Mouse (Mus musculus): Measurements from ENCODE around the gene Tnk2. TPM values are rescaled to one million over a fixed set of nuclear protein-coding genes. Genes with fewer than 3 reads are reported as not detected.
"Not testable (repeated sequence)": the region's sequence is repeated elsewhere in the genome, so short reads cannot be mapped to it uniquely, and the experiment has no call there.

Tnk2 gene
- total and polyA plus RNA-seq, 2 experiments from 2014 or later: 16.5 to 81.7 TPM

- no peak overlapping the region for H3K4me2 ChIP-seq (ENCODE audit: low read depth, low read length, poor library complexity, severe bottlenecking)
- no peak overlapping the region for H3K27ac ChIP-seq (ENCODE audit: low read depth, low read length)
- DNase-seq (ENCODE audit: low spot score): peak; percentile 93
- no peak overlapping the region for H3K4me3 ChIP-seq (ENCODE audit: low read depth, low read length)
- H3K4me1 ChIP-seq (ENCODE audit: insufficient read depth, low read length): no peaks in the 10 kb centered on the region
- H3K9ac ChIP-seq (replicated peaks; ENCODE audit: low read length, poor library complexity, severe bottlenecking): no peak overlapping the region
- H3K9me3 ChIP-seq (ENCODE audit: low read length): no peaks in the 10 kb centered on the region
- peak; percentile 91 for TF ChIP-seq CTCF (IDR thresholded peaks at IDR 0.05)
- peak; percentile 61; the same call in 1 of the 2 replicates for ATAC-seq (ENCODE audit: low FRiP score)
- H3K27me3 ChIP-seq (ENCODE audit: insufficient read depth, low read length): no peaks in the 10 kb centered on the region
- H3K36me3 ChIP-seq (ENCODE audit: insufficient read depth, low read length): no peaks in the 10 kb centered on the region
- WGBS: 7% methylated on average over 8 of the region's 8 CpGs
Observed at GRCm38 (mm10) chr16:32638476-32638875, 5.2 kb upstream of the Tnk2 start.

DNA sequence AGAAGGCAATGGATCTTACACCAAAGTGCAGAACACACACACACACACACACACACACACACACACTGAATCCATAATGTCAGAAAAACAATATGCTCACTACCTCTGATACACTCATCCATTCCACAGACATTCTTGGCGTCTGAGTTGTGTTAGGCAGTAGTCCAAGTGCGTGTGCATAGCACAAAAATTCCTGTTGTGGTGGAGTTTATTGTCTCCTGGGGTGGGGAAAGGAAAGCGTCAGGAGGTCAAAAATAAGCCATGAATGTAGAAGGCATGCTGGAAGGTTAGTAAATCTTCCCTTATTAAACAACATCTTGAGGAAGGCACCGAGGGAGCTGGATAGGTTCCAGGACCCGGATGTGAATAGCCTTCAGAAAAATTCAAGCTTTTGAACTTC is 3.6 kb upstream of the Tnk2 start:
- no peak overlapping the region for H3K27ac ChIP-seq (ENCODE audit: low read depth, low read length)
- H3K4me3 ChIP-seq (ENCODE audit: low read depth, low read length): no peak overlapping the region
- H3K36me3 ChIP-seq (ENCODE audit: insufficient read depth, low read length): no peaks in the 10 kb centered on the region
- no peak overlapping the region for H3K9ac ChIP-seq (replicated peaks; ENCODE audit: low read length, poor library complexity, severe bottlenecking)
- no peaks in the 10 kb centered on the region for H3K4me1 ChIP-seq (ENCODE audit: insufficient read depth, low read length)
- no peaks in the 10 kb centered on the region for H3K9me3 ChIP-seq (ENCODE audit: low read length)
- DNase-seq (ENCODE audit: low spot score) (no peak), ATAC-seq (ENCODE audit: low FRiP score) (no peak)
- no peak overlapping the region for H3K4me2 ChIP-seq (ENCODE audit: low read depth, low read length, poor library complexity, severe bottlenecking)
- TF ChIP-seq CTCF (IDR thresholded peaks at IDR 0.05): no peak
- H3K27me3 ChIP-seq (ENCODE audit: insufficient read depth, low read length): no peaks in the 10 kb centered on the region
- 67% methylated on average over 5 of the region's 5 CpGs for WGBS

DNA sequence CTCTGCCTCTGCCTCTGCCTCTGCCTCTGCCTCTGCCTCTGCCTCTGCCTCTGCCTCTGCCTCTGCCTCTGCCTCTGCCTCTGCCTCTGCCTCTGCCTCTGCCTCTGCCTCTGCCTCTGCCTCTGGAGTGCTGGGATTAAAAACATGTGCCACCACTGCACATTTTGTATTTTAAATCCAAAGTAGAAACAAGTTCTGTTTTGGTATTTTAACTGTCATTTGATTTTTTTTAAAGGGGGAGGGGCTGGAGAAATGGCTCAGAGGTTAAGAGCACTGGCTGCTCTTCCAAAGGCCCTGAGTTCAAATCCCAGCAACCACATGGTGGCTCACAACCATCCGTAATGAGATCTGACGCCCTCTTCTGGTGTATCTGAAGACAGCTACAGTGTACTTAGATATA is 3.0 kb upstream of the Tnk2 start:
- not testable (repeated sequence) for H3K4me2 ChIP-seq (ENCODE audit: low read depth, low read length, poor library complexity, severe bottlenecking); H3K4me1 ChIP-seq (ENCODE audit: insufficient read depth, low read length); H3K27ac ChIP-seq (ENCODE audit: low read depth, low read length); H3K27me3 ChIP-seq (ENCODE audit: insufficient read depth, low read length); H3K9ac ChIP-seq (replicated peaks; ENCODE audit: low read length, poor library complexity, severe bottlenecking); H3K4me3 ChIP-seq (ENCODE audit: low read depth, low read length); DNase-seq (ENCODE audit: low spot score); H3K9me3 ChIP-seq (ENCODE audit: low read length); ATAC-seq (ENCODE audit: low FRiP score); H3K36me3 ChIP-seq (ENCODE audit: insufficient read depth, low read length)
- 80% methylated on average over 2 of the region's 2 CpGs for WGBS

- peak overlapping the region; percentile 19; the same call in 1 of the 2 replicates for H3K4me2 ChIP-seq (ENCODE audit: low read depth, low read length, poor library complexity, severe bottlenecking)
- H3K36me3 ChIP-seq (ENCODE audit: insufficient read depth, low read length): no peaks in the 10 kb centered on the region
- peaks cover 9% of the 10 kb centered on the region; the same call in 1 of the 2 replicates for H3K4me1 ChIP-seq (ENCODE audit: insufficient read depth, low read length)
- no peak overlapping the region for H3K4me3 ChIP-seq (ENCODE audit: low read depth, low read length)
- ATAC-seq (ENCODE audit: low FRiP score): no peak
- 0 out of 2 replicates have a peak overlapping the region, but pooled peaks have one; percentile 26 for H3K27ac ChIP-seq (ENCODE audit: low read depth, low read length)
- TF ChIP-seq CTCF (IDR thresholded peaks at IDR 0.05): no peak
- no peak overlapping the region for H3K9ac ChIP-seq (replicated peaks; ENCODE audit: low read length, poor library complexity, severe bottlenecking)
- DNase-seq (ENCODE audit: low spot score): no peak
- H3K9me3 ChIP-seq (ENCODE audit: low read length): no peaks in the 10 kb centered on the region
- no peaks in the 10 kb centered on the region for H3K27me3 ChIP-seq (ENCODE audit: insufficient read depth, low read length)
- 63% methylated on average over 19 of the region's 20 CpGs for WGBS
Observed at GRCm38 (mm10) chr16:32641440-32642219, 2.0 kb upstream of the Tnk2 start.

GRCm38 (mm10) chr16:32642280-32642679 is 1.4 kb upstream of the Tnk2 start:
- no peaks in the 10 kb centered on the region for H3K27me3 ChIP-seq (ENCODE audit: insufficient read depth, low read length)
- no peak for TF ChIP-seq CTCF (IDR thresholded peaks at IDR 0.05)
- peaks cover 9% of the 10 kb centered on the region; the same call in 1 of the 2 replicates for H3K4me1 ChIP-seq (ENCODE audit: insufficient read depth, low read length)
- H3K27ac ChIP-seq (ENCODE audit: low read depth, low read length): 0 out of 2 replicates have a peak overlapping the region, but pooled peaks have one; percentile 26
- no peaks in the 10 kb centered on the region for H3K36me3 ChIP-seq (ENCODE audit: insufficient read depth, low read length)
- whole genome bisulfite sequencing: 37% methylated on average over 13 of the region's 13 CpGs
- ATAC-seq (ENCODE audit: low FRiP score) (no peak), DNase-seq (ENCODE audit: low spot score) (no peak)
- H3K4me3 ChIP-seq (ENCODE audit: low read depth, low read length): no peak overlapping the region
- no peaks in the 10 kb centered on the region for H3K9me3 ChIP-seq (ENCODE audit: low read length)
- H3K9ac ChIP-seq (replicated peaks; ENCODE audit: low read length, poor library complexity, severe bottlenecking): no peak overlapping the region
- H3K4me2 ChIP-seq (ENCODE audit: low read depth, low read length, poor library complexity, severe bottlenecking): peak overlapping the region; percentile 19

DNA sequence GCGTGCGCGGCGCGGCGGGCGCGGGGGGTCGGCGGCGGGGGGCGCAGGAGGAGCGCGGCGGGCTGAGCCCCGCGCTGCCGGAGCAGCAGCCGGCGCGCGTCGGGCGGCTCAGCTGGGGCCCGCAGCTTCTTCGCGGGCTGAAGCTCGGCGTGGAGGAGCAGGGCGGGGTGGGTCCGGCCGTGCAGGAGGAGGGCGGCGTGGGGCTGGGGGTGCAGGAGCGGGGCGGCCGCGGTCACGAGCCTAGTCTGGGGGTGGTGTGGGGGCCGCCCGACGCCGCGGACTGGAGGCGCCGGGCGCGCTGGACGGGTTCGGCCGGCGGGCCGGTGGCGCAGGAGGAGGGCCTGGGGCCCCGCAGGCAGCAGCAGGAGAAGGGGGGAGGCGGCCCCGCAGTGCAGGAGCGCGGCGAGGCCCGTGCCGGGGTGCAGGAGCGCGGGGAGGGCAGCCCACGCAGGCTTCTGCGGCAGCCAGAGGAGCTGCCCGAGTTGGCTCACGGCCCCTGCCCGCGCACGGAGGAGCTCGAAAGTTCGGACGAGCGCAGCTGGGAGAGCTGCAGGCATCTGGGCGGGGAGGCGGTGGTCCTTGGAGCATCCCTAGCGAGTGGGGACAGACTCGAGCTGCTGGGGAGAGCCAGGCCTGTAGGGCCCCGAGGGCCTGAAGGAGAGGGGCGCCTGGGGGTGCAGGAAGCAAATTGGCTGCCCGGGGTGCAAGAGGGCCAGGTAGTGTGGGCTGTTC is 561 bp downstream of the Tnk2 start:
- peak overlapping the region; percentile 79 for H3K27ac ChIP-seq (ENCODE audit: low read depth, low read length)
- WGBS: under 1% methylated on average over 53 of the region's 82 CpGs
- H3K4me3 ChIP-seq (ENCODE audit: low read depth, low read length): peak overlapping the region; percentile 64
- H3K4me2 ChIP-seq (ENCODE audit: low read depth, low read length, poor library complexity, severe bottlenecking): peak overlapping the region; percentile 81
- H3K9ac ChIP-seq (replicated peaks; ENCODE audit: low read length, poor library complexity, severe bottlenecking): peak overlapping the region; percentile 90
- no peak for DNase-seq (ENCODE audit: low spot score)
- H3K4me1 ChIP-seq (ENCODE audit: insufficient read depth, low read length): peaks cover 9% of the 10 kb centered on the region; the same call in 1 of the 2 replicates
- H3K36me3 ChIP-seq (ENCODE audit: insufficient read depth, low read length): no peaks in the 10 kb centered on the region
- ATAC-seq (ENCODE audit: low FRiP score): peak; percentile 77
- H3K9me3 ChIP-seq (ENCODE audit: low read length): no peaks in the 10 kb centered on the region
- TF ChIP-seq CTCF (IDR thresholded peaks at IDR 0.05): no peak
- no peaks in the 10 kb centered on the region for H3K27me3 ChIP-seq (ENCODE audit: insufficient read depth, low read length)

Data from midbrain, postnatal 0 days (tissue).